Mouse (Mus musculus): ENCODE measurements around the gene Prdm16. TPM values are rescaled to one million over a fixed set of nuclear protein-coding genes. Genes with fewer than 3 reads are reported as not detected.
A peak's percentile ranks its signal among the peaks of the same experiment; 100 is the strongest.

The Prdm16 gene
- total and polyA plus RNA-seq, 3 experiments, result not detected

DNA sequence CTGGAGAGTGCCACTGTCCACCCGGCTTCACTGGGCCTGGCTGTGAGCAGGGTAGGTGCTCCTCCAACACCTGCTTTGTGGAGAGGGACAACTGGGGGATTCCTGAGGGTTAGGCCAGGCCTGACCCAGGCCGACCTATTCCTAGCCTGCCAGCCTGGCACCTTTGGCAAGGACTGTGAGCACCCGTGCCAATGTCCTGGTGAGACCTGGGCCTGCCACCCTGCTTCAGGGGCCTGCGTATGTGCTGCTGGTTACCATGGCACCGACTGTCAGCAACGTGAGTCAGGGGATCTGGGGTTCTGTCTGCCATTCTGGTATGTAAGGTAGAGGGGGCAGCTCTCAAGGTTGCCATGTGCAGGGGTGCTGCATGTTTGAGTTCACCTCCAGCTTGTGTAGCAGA lies 369.2 kb downstream of the Prdm16 start:
- no peaks in the 10 kb centered on the region for H3K79me2 ChIP-seq (replicated peaks; ENCODE audit: control insufficient read depth, extremely low read depth, insufficient read depth, poor library complexity, severe bottlenecking)

More for the DNA sequence above, 369.2 kb downstream of the Prdm16 start:
- H3K4me1 ChIP-seq (ENCODE audit: control insufficient read depth in 1 of 2, insufficient read depth in 2 of 2), result no peaks in the 10 kb centered on the region
- in situ Hi-C loops (cut with MboI; ENCODE audit: low pct_ligation_motif_present, low pct_unique_long_range_greater_than_20kb, low sequenced_read_pairs), result no loop called here
- H3K9me3 ChIP-seq (replicated peaks; ENCODE audit: low read length), result peaks cover 93% of the 10 kb centered on the region
- dilution Hi-C loops (cut with MboI; ENCODE audit: extremely low pct_ligation_motif_present, extremely low pct_unique_long_range_greater_than_20kb, low sequenced_read_pairs), result no loop called here
- no peak overlapping the region for H3K4me2 ChIP-seq (ENCODE audit: insufficient read depth, low read depth, poor library complexity, severe bottlenecking)
- DNase-seq (ENCODE audit: extremely low read depth), result no peak
- peak overlapping the region in 1 of 3 experiments; percentile 6 for H3K4me3 ChIP-seq (replicated peaks in 1 of 3; ENCODE audit: low read depth in 2 of 3, low read length in 2 of 3, poor library complexity in 1 of 3)
- TF ChIP-seq RCOR1 (conservative IDR thresholded peaks at IDR 0.05; ENCODE audit: low read depth, low read length) (no peak), MYC (IDR thresholded peaks at IDR 0.05; ENCODE audit: low read depth, low read length) (no peak), CHD2 (IDR thresholded peaks at IDR 0.05; ENCODE audit: low read length) (no peak)
- no peak overlapping the region for H3K9ac ChIP-seq (ENCODE audit: insufficient read depth, low read depth)
- H3K27me3 ChIP-seq (replicated peaks), result no peaks in the 10 kb centered on the region
- no peaks in the 10 kb centered on the region for H3K36me3 ChIP-seq (replicated peaks in 1 of 2; ENCODE audit: control insufficient read depth in 1 of 2, insufficient read depth in 1 of 2, low read length in 1 of 2)
- H3K27ac ChIP-seq (ENCODE audit: insufficient read depth, low read depth), result no peak overlapping the region

Other genes starting within 250 kb of the Prdm16 start
- gene Actrt2, start 31.0 kb upstream of the Prdm16 start, total RNA-seq (2012; rRNA removed), result not detected in 2 replicates
- gene Actrt2, start 31.0 kb upstream of the Prdm16 start, total RNA-seq (2014; rRNA removed), result not detected in 2 replicates
- not detected in 2 replicates for gene Actrt2, start 31.0 kb upstream of the Prdm16 start, polyA plus RNA-seq (2012; ENCODE audit: insufficient read length, low read depth)
- gene Ttc34, start 200.6 kb upstream of the Prdm16 start, total RNA-seq (2012; rRNA removed), result not detected in 2 replicates
- not detected in 2 replicates for gene Ttc34, start 200.6 kb upstream of the Prdm16 start, total RNA-seq (2014; rRNA removed)
- gene Ttc34, start 200.6 kb upstream of the Prdm16 start, polyA plus RNA-seq (2012; ENCODE audit: insufficient read length, low read depth), result not detected in 2 replicates
- 2.0 and 3.9 TPM in 2 replicates for gene Mmel1, start 232.7 kb upstream of the Prdm16 start, total RNA-seq (2012; rRNA removed)
- gene Mmel1, start 232.7 kb upstream of the Prdm16 start, total RNA-seq (2014; rRNA removed), result 2.0 and 2.2 TPM in 2 replicates
- gene Mmel1, start 232.7 kb upstream of the Prdm16 start, polyA plus RNA-seq (2012; ENCODE audit: insufficient read length, low read depth), result 0.70 and 0.71 TPM in 2 replicates